Mouse (Mus musculus) embryonic facial prominence, embryonic 11.5 days (tissue): ENCODE results near the gene Hfm1. TPM values are rescaled to one million over a fixed set of nuclear protein-coding genes. Genes with fewer than 3 reads are reported as not detected.

Experiments
- microRNA-seq: library from miRNA; unstranded; fragments of <30 nt; microRNA quantifications from one replicate; pipeline ENCODE4, GENCODE M21; 2016; ENCODE audit warnings: borderline number of aligned reads
- polyA plus RNA-seq: library from polyadenylated mRNA; unstranded; fragments of >200 nt; fragmentation: Nextera tagmentation; extraction: Ambion mirVana; gene quantifications from 2 replicates; pipeline ENCODE4 v1.2.1, GENCODE M21; 2014

Hfm1 gene
- polyA plus RNA-seq, 1 experiment from 2014 or later, result 5.1 TPM

Small RNA genes lying within 50 kb of the gene (microRNA-seq; reads per million reads assigned to microRNA genes)
- not detected for gene Gm27527

Other genes starting within 250 kb of the Hfm1 start
- 88.6 and 93.9 TPM in 2 replicates for gene Zfp644, start 229.0 kb downstream of the Hfm1 start, polyA plus RNA-seq
- 69.0 and 70.4 TPM in 2 replicates for gene Cdc7, start 38.0 kb upstream of the Hfm1 start, polyA plus RNA-seq